33 mouse cellular contexts compared by ENCODE assay signal in the genomic region with DNA sequence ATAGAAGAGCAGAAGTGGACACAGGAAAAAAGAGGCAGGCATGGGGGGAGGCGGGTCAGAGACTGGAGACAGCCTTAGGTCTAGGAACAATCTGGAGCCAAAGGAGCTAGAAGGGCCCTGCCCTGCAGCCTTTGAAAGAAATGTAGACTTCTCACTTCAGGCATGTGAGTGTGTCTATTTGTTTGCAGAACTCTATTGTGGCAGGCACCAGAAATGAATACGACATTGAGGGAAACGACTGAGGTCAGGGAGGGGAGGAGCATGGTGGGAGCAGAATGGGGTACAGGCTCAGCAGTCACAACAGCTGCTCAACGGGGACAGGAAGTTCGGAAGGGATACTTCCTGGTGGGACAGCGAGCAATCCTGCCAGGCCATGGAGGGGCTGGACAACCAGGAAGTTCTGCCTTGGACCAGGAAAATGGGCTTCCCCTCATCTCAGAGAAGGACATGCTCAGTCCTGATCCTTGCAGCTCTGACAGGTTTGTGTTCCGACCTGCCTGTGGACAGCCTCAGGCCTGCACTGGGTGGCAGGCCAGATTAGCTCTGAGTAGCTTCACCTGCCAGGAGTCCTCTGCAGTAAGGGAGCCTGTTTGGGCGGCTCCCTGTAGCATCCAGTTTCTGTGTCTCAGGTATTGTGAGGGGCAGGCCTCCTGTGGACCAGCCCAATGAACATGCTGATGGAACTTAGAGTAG. TPM values are rescaled to one million over a fixed set of nuclear protein-coding genes. Genes with fewer than 3 reads are reported as not detected.
A peak's percentile ranks its signal among the peaks of the same experiment; 100 is the strongest.
DNase-seq lines count a peak whose midpoint lies in the region; ATAC-seq lines count a peak whose summit lies in the region.
"Had no signal": no experiment of that assay in that cellular context is flagged by ENCODE, and none has a peak within 500 bp of the region (broad histone marks: within the 10 kb centered on the region; RNA-seq: fewer than 3 reads in every experiment).

No protein-coding gene starts in this region.

- H3K27me3 ChIP-seq in limb, embryonic 15.5 days = no peaks in the 10 kb centered on the region
- H3K27me3 ChIP-seq in limb, embryonic 10.5 days (ENCODE audit: low read depth, poor library complexity, severe bottlenecking) = peaks cover 8% of the 10 kb centered on the region; the same call in 1 of the 2 replicates
- H3K27me3 ChIP-seq in kidney, embryonic 14.5 days (ENCODE audit: control insufficient read depth, insufficient read depth, low read length) = no peaks in the 10 kb centered on the region
- H3K27me3 ChIP-seq: forebrain, embryonic 12.5 days; lung, embryonic 15.5 days had no signal

- peak overlapping the region; percentile 68; the same call in 1 of the 2 replicates for H3K27ac ChIP-seq in limb, embryonic 15.5 days
- H3K27ac ChIP-seq in limb, embryonic 10.5 days = no peak overlapping the region
- H3K27ac ChIP-seq in kidney, embryonic 14.5 days (ENCODE audit: low read depth, low read length) = no peak overlapping the region
- H3K27ac ChIP-seq: forebrain, embryonic 12.5 days; heart, embryonic 10.5 days; hindbrain, embryonic 14.5 days; layer of hippocampus, adult 2 months; limb, embryonic 13.5 days; liver, embryonic 13.5 days; lung, embryonic 15.5 days; macrophage had no signal

- no peak overlapping the region for H3K4me2 ChIP-seq in limb, embryonic 15.5 days
- no peak overlapping the region for H3K4me2 ChIP-seq in kidney, embryonic 14.5 days (replicated peaks; ENCODE audit: low read depth, low read length)
- H3K4me2 ChIP-seq: forebrain, embryonic 12.5 days; hindbrain, embryonic 14.5 days; limb, embryonic 13.5 days; liver, embryonic 13.5 days; lung, embryonic 15.5 days had no signal

- 62% methylated on average over 8 of the region's 8 CpGs for WGBS in limb, embryonic 15.5 days
- WGBS in limb, embryonic 10.5 days = 75% methylated on average over 8 of the region's 8 CpGs
- 65% methylated on average over 8 of the region's 8 CpGs for WGBS in kidney, embryonic 14.5 days

- H3K9me3 ChIP-seq in limb, embryonic 15.5 days = no peaks in the 10 kb centered on the region
- no peaks in the 10 kb centered on the region for H3K9me3 ChIP-seq in limb, embryonic 10.5 days (replicated peaks)
- no peaks in the 10 kb centered on the region for H3K9me3 ChIP-seq in kidney, embryonic 14.5 days (ENCODE audit: control insufficient read depth, low read length)
- H3K9me3 ChIP-seq: forebrain, embryonic 12.5 days; G1E; heart, embryonic 10.5 days; limb, embryonic 13.5 days; liver, embryonic 13.5 days; lung, embryonic 15.5 days had no signal

- H3K4me3 ChIP-seq in limb, embryonic 15.5 days = no peak overlapping the region
- H3K4me3 ChIP-seq in limb, embryonic 10.5 days = no peak overlapping the region
- no peak overlapping the region for H3K4me3 ChIP-seq in kidney, embryonic 14.5 days (ENCODE audit: low read length)
- H3K4me3 ChIP-seq: forebrain, embryonic 12.5 days; heart, embryonic 10.5 days; layer of hippocampus, adult 2 months; limb, embryonic 13.5 days; liver, embryonic 13.5 days; lung, embryonic 15.5 days had no signal

- no peaks in the 10 kb centered on the region for H3K36me3 ChIP-seq in limb, embryonic 15.5 days
- no peaks in the 10 kb centered on the region for H3K36me3 ChIP-seq in limb, embryonic 10.5 days
- H3K36me3 ChIP-seq in kidney, embryonic 14.5 days (ENCODE audit: control insufficient read depth, insufficient read depth, low read length) = no peaks in the 10 kb centered on the region
- H3K36me3 ChIP-seq: forebrain, embryonic 12.5 days; G1E; heart, embryonic 10.5 days; limb, embryonic 13.5 days; liver, embryonic 13.5 days; lung, embryonic 15.5 days had no signal

- DNase-seq in limb, embryonic 10.5 days (ENCODE audit: low spot score) = no peak
- DNase-seq in urinary bladder, postnatal 36 days (ENCODE audit: low spot score in 2 of 2) = peak; percentile 35 to 50
- DNase-seq in urinary bladder, postnatal 10 days (ENCODE audit: low spot score) = no peak
- DNase-seq in gonadal fat pad, adult 2 months (ENCODE audit: low read depth) = peak; percentile 42
- no peak for DNase-seq in heart, adult 11 months
- no peak for DNase-seq in layer of hippocampus, postnatal 36 days
- DNase-seq: adrenal gland, adult 8-10 months; cerebellum, adult 18-20 months; cerebellum, postnatal 14 days; gastrocnemius, postnatal 36 days; heart, postnatal 4 days; kidney, adult 8-10 months; kidney, postnatal 14 days; liver, embryonic 13.5 days; thymus, postnatal 25 days had no signal

- no peaks in the 10 kb centered on the region for H3K4me1 ChIP-seq in limb, embryonic 15.5 days
- 0 out of 2 replicates have a peak, but pooled peaks cover 3% of the 10 kb centered on the region for H3K4me1 ChIP-seq in limb, embryonic 10.5 days
- H3K4me1 ChIP-seq in kidney, embryonic 14.5 days (ENCODE audit: control insufficient read depth, insufficient read depth, low read length) = no peaks in the 10 kb centered on the region
- H3K4me1 ChIP-seq: forebrain, embryonic 12.5 days; heart, embryonic 10.5 days; liver, embryonic 13.5 days; lung, embryonic 15.5 days had no signal

- ATAC-seq in limb, embryonic 15.5 days (ENCODE audit: insufficient number of reproducible peaks, low FRiP score, low TSS enrichment, low read depth) = no peak
- no peak for ATAC-seq in kidney, embryonic 14.5 days (ENCODE audit: low FRiP score, low TSS enrichment)
- ATAC-seq: activated CD4-positive, CD25-positive, alpha-beta regulatory T cell, adult 4 months; CD4-positive, CD25-positive, alpha-beta regulatory T cell, adult 4 months; inflammation-experienced regulatory T-cells, adult 6 months; Patski had no signal

- no peak overlapping the region for H3K9ac ChIP-seq in limb, embryonic 15.5 days
- H3K9ac ChIP-seq in kidney, embryonic 14.5 days (ENCODE audit: low read depth, low read length) = no peak overlapping the region
- H3K9ac ChIP-seq: forebrain, embryonic 12.5 days; hindbrain, embryonic 14.5 days; limb, embryonic 13.5 days; liver, embryonic 13.5 days; lung, embryonic 15.5 days had no signal

RNA-seq across cellular contexts. Expression of gene Qsox2, which starts 15.3 kb away (rescaled TPM):
- polyA plus RNA-seq in limb, embryonic 15.5 days (2015; fragmentation: Nextera tagmentation; extraction: Ambion mirVana) = 18.2 and 20.7 TPM in 2 replicates
- 14.7 and 16.1 TPM in 2 replicates for polyA plus RNA-seq in limb, embryonic 10.5 days (2016; fragmentation: Nextera tagmentation; extraction: Ambion mirVana)
- polyA plus RNA-seq in gonadal fat pad, adult 2 months (2012; rRNA removed) = 51.8 and 70.0 TPM in 2 replicates
- polyA plus RNA-seq in kidney, embryonic 14.5 days (2014; fragmentation: Nextera tagmentation; extraction: Ambion mirVana) = 10.0 and 19.0 TPM in 2 replicates
- total RNA-seq in layer of hippocampus, postnatal 36 days (2021) = 10 to 100 TPM; 25.6 to 26.2 TPM

RNA-seq across cellular contexts. Expression of gene Ccdc187, which starts 41.7 kb away (rescaled TPM):
- polyA plus RNA-seq in limb, embryonic 15.5 days (2015; fragmentation: Nextera tagmentation; extraction: Ambion mirVana) = 0.05 and 0.06 TPM in 2 replicates
- 0.01 TPM in 1 of 2 replicates, not detected in the other for polyA plus RNA-seq in limb, embryonic 10.5 days (2016; fragmentation: Nextera tagmentation; extraction: Ambion mirVana)
- polyA plus RNA-seq in gonadal fat pad, adult 2 months (2012; rRNA removed) = 6.0 and 10.6 TPM in 2 replicates
- 0.04 TPM in 1 of 2 replicates, not detected in the other for polyA plus RNA-seq in kidney, embryonic 14.5 days (2014; fragmentation: Nextera tagmentation; extraction: Ambion mirVana)
- under 1 TPM; 0.65 to 0.71 TPM for total RNA-seq in layer of hippocampus, postnatal 36 days (2021)
- total RNA-seq: gastrocnemius, adult 18-20 months had no signal
- polyA plus RNA-seq: activated CD4-positive, CD25-positive, alpha-beta regulatory T cell, adult 4 months; CD4-positive, CD25-positive, alpha-beta regulatory T cell, adult 4 months; G1E; heart, embryonic 10.5 days; macrophage had no signal

RNA-seq across cellular contexts. Expression of gene Lhx3, which starts 44.6 kb away (rescaled TPM):
- not detected in 2 replicates for polyA plus RNA-seq in limb, embryonic 15.5 days (2015; fragmentation: Nextera tagmentation; extraction: Ambion mirVana)
- polyA plus RNA-seq in limb, embryonic 10.5 days (2016; fragmentation: Nextera tagmentation; extraction: Ambion mirVana) = 0.18 TPM in 1 of 2 replicates, not detected in the other
- polyA plus RNA-seq in gonadal fat pad, adult 2 months (2012; rRNA removed) = 0.07 TPM in 1 of 2 replicates, not detected in the other
- polyA plus RNA-seq in kidney, embryonic 14.5 days (2014; fragmentation: Nextera tagmentation; extraction: Ambion mirVana) = not detected in 2 replicates
- not detected for total RNA-seq in layer of hippocampus, postnatal 36 days (2021)
- total RNA-seq: G1E; gastrocnemius, adult 18-20 months; gastrocnemius, postnatal 36 days; heart, postnatal 4 days; layer of hippocampus, adult 2 months; layer of hippocampus, postnatal 25 days; left cerebral cortex, postnatal 10 days had no signal
- polyA plus RNA-seq: activated CD4-positive, CD25-positive, alpha-beta regulatory T cell, adult 4 months; CD4-positive, CD25-positive, alpha-beta regulatory T cell, adult 4 months; forebrain, embryonic 12.5 days; G1E; heart, embryonic 16.5 days; inflammation-experienced regulatory T-cells, adult 6 months; limb, embryonic 13.5 days; liver, embryonic 13.5 days; lung, embryonic 15.5 days; macrophage; Patski had no signal

Comparison
In these comparisons a context has a peak if more than half of its experiments do, and no peak if none do; other contexts are left out.
1. DNase-seq: peak in urinary bladder, postnatal 36 days (2 of 2) and gonadal fat pad, adult 2 months (single experiment); none in limb, embryonic 10.5 days (single experiment), urinary bladder, postnatal 10 days (single experiment), heart, adult 11 months (single experiment) and layer of hippocampus, postnatal 36 days (0 of 2).